Comparison of ENCODE assay signal across 8 mouse cellular contexts in genomic region chr10:7779751-7780237, GRCm38 (mm10). TPM values are rescaled to one million over a fixed set of nuclear protein-coding genes. Genes with fewer than 3 reads are reported as not detected.
A peak's percentile ranks its signal among the peaks of the same experiment; 100 is the strongest.
DNase-seq lines count a peak whose midpoint lies in the region; ATAC-seq and TF ChIP-seq lines count a peak whose summit lies in the region.

No protein-coding gene starts in this region.

- H3K9ac ChIP-seq in liver, embryonic 12.5 days = peak overlapping the region; percentile 95

- no peak for ATAC-seq in liver, embryonic 12.5 days

- H3K9me3 ChIP-seq in liver, embryonic 12.5 days (replicated peaks) = no peaks in the 10 kb centered on the region

- no peak overlapping the region for H3K27ac ChIP-seq in cerebellum, adult 2 months (ENCODE audit: insufficient read depth, low read length)
- no peak overlapping the region for H3K27ac ChIP-seq in testis, adult 2 months (ENCODE audit: control insufficient read depth, insufficient read depth, low read depth, low read length)
- peak overlapping the region; percentile 76; the same call in 1 of the 2 replicates for H3K27ac ChIP-seq in liver, embryonic 12.5 days

- H3K4me1 ChIP-seq in cerebellum, adult 2 months (ENCODE audit: control insufficient read depth, insufficient read depth, low read length) = no peaks in the 10 kb centered on the region
- H3K4me1 ChIP-seq in testis, adult 2 months (ENCODE audit: control insufficient read depth, insufficient read depth, low read length) = peaks cover 3% of the 10 kb centered on the region
- peaks cover 15% of the 10 kb centered on the region for H3K4me1 ChIP-seq in liver, embryonic 12.5 days

- no peak for DNase-seq in cerebellum, adult 2 months
- DNase-seq in cerebellum, postnatal 14 days = no peak
- DNase-seq in testis, postnatal 14 days (ENCODE audit: low spot score) = no peak
- no peak for DNase-seq in urinary bladder, adult 2 months (ENCODE audit: low spot score)
- DNase-seq in cerebellum, adult 11 months = no peak
- DNase-seq in right cerebral cortex, adult 2 months (ENCODE audit: low spot score in 2 of 2) = no peak

- TF ChIP-seq POLR2A in cerebellum, adult 2 months (IDR thresholded peaks at IDR 0.05; ENCODE audit: borderline replicate concordance, insufficient read depth, low read length) = no peak
- no peak for TF ChIP-seq POLR2A in testis, adult 2 months (IDR thresholded peaks at IDR 0.05; ENCODE audit: control insufficient read depth, low read depth, low read length)

- 21% methylated on average over 7 of the region's 7 CpGs for WGBS in cerebellum, adult 2 months
- 18% methylated on average over 7 of the region's 7 CpGs for WGBS in liver, embryonic 12.5 days (ENCODE audit: insufficient replicate concordance)

- peak overlapping the region; percentile 85 for H3K4me2 ChIP-seq in liver, embryonic 12.5 days

- no peak for TF ChIP-seq CTCF in cerebellum, adult 2 months (IDR thresholded peaks at IDR 0.05; ENCODE audit: borderline replicate concordance, insufficient read depth, low read depth, low read length)
- TF ChIP-seq CTCF in testis, adult 2 months (IDR thresholded peaks at IDR 0.05; ENCODE audit: control insufficient read depth, insufficient read depth, insufficient replicate concordance, low read depth, low read length) = no peak

- H3K36me3 ChIP-seq in testis, adult 2 months (ENCODE audit: control insufficient read depth, insufficient read depth, low read length) = peaks cover 1% of the 10 kb centered on the region; the same call in 1 of the 2 replicates
- H3K36me3 ChIP-seq in liver, embryonic 12.5 days = peaks cover 21% of the 10 kb centered on the region

- no peaks in the 10 kb centered on the region for H3K27me3 ChIP-seq in cerebellum, adult 2 months (ENCODE audit: control insufficient read depth, insufficient read depth, low read length)
- no peaks in the 10 kb centered on the region for H3K27me3 ChIP-seq in testis, adult 2 months (ENCODE audit: control insufficient read depth, insufficient read depth, low read length)
- H3K27me3 ChIP-seq in liver, embryonic 12.5 days (replicated peaks) = no peaks in the 10 kb centered on the region

- H3K4me3 ChIP-seq in cerebellum, adult 2 months (replicated peaks; ENCODE audit: insufficient read depth, low read depth, low read length) = peak overlapping the region; percentile 68
- H3K4me3 ChIP-seq in testis, adult 2 months (ENCODE audit: control insufficient read depth, low read depth, low read length) = peak overlapping the region; percentile 99
- H3K4me3 ChIP-seq in liver, embryonic 12.5 days = peak overlapping the region; percentile 98

RNA-seq across cellular contexts. Expression of gene Ginm1, which starts 12.8 kb away (rescaled TPM):
- polyA plus RNA-seq in cerebellum, adult 2 months (2012; rRNA removed) = 27.6 and 34.1 TPM in 2 replicates
- polyA plus RNA-seq in testis, adult 2 months (2012; rRNA removed) = 19.1 and 19.9 TPM in 2 replicates
- polyA plus RNA-seq in liver, embryonic 12.5 days (2016; fragmentation: Nextera tagmentation; extraction: Ambion mirVana) = 32.5 and 33.1 TPM in 2 replicates
- 81.8 and 82.6 TPM in 2 replicates for polyA plus RNA-seq in urinary bladder, adult 2 months (2012; rRNA removed)

RNA-seq across cellular contexts. Expression of gene Ppil4, which starts 12.9 kb away (rescaled TPM):
- polyA plus RNA-seq in cerebellum, adult 2 months (2012; rRNA removed) = 22.3 and 23.1 TPM in 2 replicates
- 6.0 and 7.7 TPM in 2 replicates for polyA plus RNA-seq in testis, adult 2 months (2012; rRNA removed)
- polyA plus RNA-seq in liver, embryonic 12.5 days (2016; fragmentation: Nextera tagmentation; extraction: Ambion mirVana) = 34.6 and 35.1 TPM in 2 replicates
- 14.8 and 19.9 TPM in 2 replicates for polyA plus RNA-seq in urinary bladder, adult 2 months (2012; rRNA removed)

RNA-seq across cellular contexts. Expression of gene Zc3h12d, which starts 52.5 kb away (rescaled TPM):
- 0.11 and 0.13 TPM in 2 replicates for polyA plus RNA-seq in cerebellum, adult 2 months (2012; rRNA removed)
- 0.17 and 0.18 TPM in 2 replicates for polyA plus RNA-seq in testis, adult 2 months (2012; rRNA removed)
- 0.07 and 0.14 TPM in 2 replicates for polyA plus RNA-seq in liver, embryonic 12.5 days (2016; fragmentation: Nextera tagmentation; extraction: Ambion mirVana)
- polyA plus RNA-seq in urinary bladder, adult 2 months (2012; rRNA removed) = 0.28 and 0.44 TPM in 2 replicates

RNA-seq across cellular contexts. Expression of gene Katna1, which starts 54.0 kb away (rescaled TPM):
- 12.5 and 13.8 TPM in 2 replicates for polyA plus RNA-seq in cerebellum, adult 2 months (2012; rRNA removed)
- polyA plus RNA-seq in testis, adult 2 months (2012; rRNA removed) = 4.3 and 5.2 TPM in 2 replicates
- 41.1 and 42.1 TPM in 2 replicates for polyA plus RNA-seq in liver, embryonic 12.5 days (2016; fragmentation: Nextera tagmentation; extraction: Ambion mirVana)
- polyA plus RNA-seq in urinary bladder, adult 2 months (2012; rRNA removed) = 16.2 and 19.4 TPM in 2 replicates
